Mouse (Mus musculus): ENCODE measurements around the gene Cish. TPM values are rescaled to one million over a fixed set of nuclear protein-coding genes. Genes with fewer than 3 reads are reported as not detected.

Gene Cish
- total and polyA plus RNA-seq, 2 experiments from 2014 or later = 4.0 to 11.2 TPM

DNA sequence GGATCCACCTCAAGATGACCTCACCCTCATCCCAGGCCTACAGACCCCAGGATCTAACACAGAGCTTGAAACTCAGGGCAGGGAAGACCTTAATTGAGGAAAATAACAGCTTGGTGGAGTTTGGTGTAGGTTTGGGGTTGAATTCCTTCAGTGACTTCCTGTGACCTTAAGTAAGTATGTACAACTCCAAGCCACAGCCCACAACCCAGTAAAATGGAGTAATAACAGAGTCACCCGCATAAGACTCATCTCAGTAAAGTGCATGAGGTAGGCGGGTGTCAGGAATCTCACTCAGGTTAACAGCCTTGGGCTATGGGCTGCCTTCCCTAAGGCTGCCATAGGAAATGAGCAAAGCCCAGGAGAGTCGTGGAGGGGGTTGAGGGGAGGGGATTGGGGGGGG is 31.1 kb upstream of the Cish start:
- no peaks in the 10 kb centered on the region for H3K9me3 ChIP-seq (ENCODE audit: low read length)
- no peak overlapping the region for H3K4me2 ChIP-seq (ENCODE audit: low read depth)
- 61% methylated on average over 3 of the region's 3 CpGs for WGBS
- DNase-seq (no peak), ATAC-seq (no peak)
- no peaks in the 10 kb centered on the region for H3K27me3 ChIP-seq (ENCODE audit: insufficient read depth, low read length)
- no peaks in the 10 kb centered on the region for H3K36me3 ChIP-seq (ENCODE audit: insufficient read depth)
- H3K9ac ChIP-seq = no peak overlapping the region
- TF ChIP-seq CTCF (IDR thresholded peaks at IDR 0.05; ENCODE audit: low read depth) = no peak
- H3K4me1 ChIP-seq (ENCODE audit: insufficient read depth) = peaks cover 13% of the 10 kb centered on the region
- no peak overlapping the region for H3K27ac ChIP-seq (ENCODE audit: low read depth, low read length)
- H3K4me3 ChIP-seq (ENCODE audit: low read depth, low read length) = no peak overlapping the region

DNA sequence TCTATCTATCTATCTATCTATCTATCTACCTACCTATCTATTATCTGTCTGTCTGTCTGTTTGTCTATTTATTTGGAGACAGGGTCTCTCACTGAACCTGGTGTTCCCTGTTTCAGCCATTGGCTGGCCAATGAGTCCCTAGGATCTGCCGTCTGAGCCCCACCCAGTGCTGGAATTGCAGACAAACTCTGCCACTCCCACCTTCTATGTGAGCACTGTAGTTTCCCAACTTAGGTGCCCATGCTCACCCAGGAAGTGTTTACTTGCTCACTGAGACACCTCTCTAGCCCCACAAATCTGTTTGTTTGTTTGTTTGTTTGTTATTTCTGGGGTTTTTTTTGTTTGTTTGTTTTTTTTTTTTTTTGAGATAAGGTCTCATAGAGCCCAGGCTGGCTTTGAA is 28.8 kb upstream of the Cish start:
- Histone ChIP-seq H3K4me1 (ENCODE audit: insufficient read depth) (no peaks in the 10 kb centered on the region), H3K9me3 (ENCODE audit: low read length) (no peaks in the 10 kb centered on the region), H3K27me3 (ENCODE audit: insufficient read depth, low read length) (no peaks in the 10 kb centered on the region), H3K36me3 (ENCODE audit: insufficient read depth) (no peaks in the 10 kb centered on the region), H3K27ac (ENCODE audit: low read depth, low read length) (no peak overlapping the region), H3K4me2 (ENCODE audit: low read depth) (no peak overlapping the region), H3K9ac (no peak overlapping the region), H3K4me3 (ENCODE audit: low read depth, low read length) (no peak overlapping the region)
- DNase-seq = no peak
- no peak for TF ChIP-seq CTCF (IDR thresholded peaks at IDR 0.05; ENCODE audit: low read depth)
- no peak for ATAC-seq
- 82% methylated on average over 1 of the region's 1 CpGs for WGBS

DNA sequence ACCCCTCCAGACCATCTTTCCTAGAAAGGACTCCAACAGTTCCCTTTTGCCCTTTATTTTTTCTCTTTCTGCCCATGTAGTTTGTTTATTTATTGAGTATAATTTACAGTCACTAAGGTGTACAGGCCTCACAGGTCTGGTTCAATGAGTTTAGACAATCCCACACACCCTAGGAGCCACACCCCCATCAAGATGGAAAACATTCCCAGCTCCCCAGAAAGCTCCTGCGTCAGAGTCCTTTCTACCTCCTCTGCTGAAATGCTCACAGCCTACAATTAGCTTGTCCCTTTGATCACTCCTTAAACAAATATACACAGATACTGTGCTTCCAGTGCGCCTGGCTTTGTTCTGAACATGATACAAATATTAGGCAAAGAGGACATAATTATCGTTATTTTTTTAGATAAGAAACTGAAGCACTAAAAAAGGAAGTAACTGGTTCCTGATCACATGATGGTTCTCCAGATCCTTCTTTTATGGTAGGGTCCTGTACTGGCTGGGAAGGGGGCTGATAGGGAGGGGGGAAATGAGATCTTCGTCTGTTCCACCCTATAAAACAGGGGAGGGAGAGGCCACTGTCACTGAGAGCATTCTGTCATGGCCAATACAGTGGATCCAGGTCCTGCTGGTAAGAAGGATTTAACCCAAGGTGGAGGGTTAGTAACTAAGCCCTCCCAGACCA is 28.0 kb upstream of the Cish start:
- Histone ChIP-seq H3K4me2 (ENCODE audit: low read depth) (no peak overlapping the region), H3K9ac (no peak overlapping the region), H3K27me3 (ENCODE audit: insufficient read depth, low read length) (no peaks in the 10 kb centered on the region), H3K4me1 (ENCODE audit: insufficient read depth) (no peaks in the 10 kb centered on the region), H3K4me3 (ENCODE audit: low read depth, low read length) (no peak overlapping the region), H3K27ac (ENCODE audit: low read depth, low read length) (no peak overlapping the region), H3K9me3 (ENCODE audit: low read length) (no peaks in the 10 kb centered on the region), H3K36me3 (ENCODE audit: insufficient read depth) (no peaks in the 10 kb centered on the region)
- WGBS = 58% methylated on average over 4 of the region's 4 CpGs
- DNase-seq (no peak), ATAC-seq (no peak)
- no peak for TF ChIP-seq CTCF (IDR thresholded peaks at IDR 0.05; ENCODE audit: low read depth)

DNA sequence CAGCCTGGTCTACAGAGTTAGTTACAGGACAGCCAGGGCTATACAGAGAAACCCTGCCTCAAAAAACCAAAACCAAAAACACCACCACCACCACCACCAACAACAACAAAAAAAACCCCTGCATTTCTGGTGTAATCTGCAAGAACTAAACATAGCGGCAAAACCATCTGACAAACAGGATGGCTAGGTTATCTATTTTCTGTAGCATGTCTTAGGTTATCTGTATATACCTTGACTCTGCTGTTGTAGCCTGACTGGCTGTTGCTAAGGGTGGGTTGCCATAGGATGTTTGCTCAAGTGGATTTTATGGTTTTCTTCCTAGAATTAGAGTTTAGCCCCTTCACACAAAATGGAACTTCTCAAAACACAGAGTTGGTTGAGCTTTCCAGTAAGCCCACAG is 26.1 kb upstream of the Cish start:
- 100% methylated on average over 1 of the region's 1 CpGs for WGBS
- Histone ChIP-seq H3K9me3 (ENCODE audit: low read length) (no peaks in the 10 kb centered on the region), H3K9ac (no peak overlapping the region), H3K36me3 (ENCODE audit: insufficient read depth) (no peaks in the 10 kb centered on the region), H3K27ac (ENCODE audit: low read depth, low read length) (no peak overlapping the region), H3K4me3 (ENCODE audit: low read depth, low read length) (no peak overlapping the region), H3K4me1 (ENCODE audit: insufficient read depth) (no peaks in the 10 kb centered on the region), H3K27me3 (ENCODE audit: insufficient read depth, low read length) (no peaks in the 10 kb centered on the region), H3K4me2 (ENCODE audit: low read depth) (no peak overlapping the region)
- DNase-seq = no peak
- no peak for ATAC-seq
- TF ChIP-seq CTCF (IDR thresholded peaks at IDR 0.05; ENCODE audit: low read depth) = no peak

DNA sequence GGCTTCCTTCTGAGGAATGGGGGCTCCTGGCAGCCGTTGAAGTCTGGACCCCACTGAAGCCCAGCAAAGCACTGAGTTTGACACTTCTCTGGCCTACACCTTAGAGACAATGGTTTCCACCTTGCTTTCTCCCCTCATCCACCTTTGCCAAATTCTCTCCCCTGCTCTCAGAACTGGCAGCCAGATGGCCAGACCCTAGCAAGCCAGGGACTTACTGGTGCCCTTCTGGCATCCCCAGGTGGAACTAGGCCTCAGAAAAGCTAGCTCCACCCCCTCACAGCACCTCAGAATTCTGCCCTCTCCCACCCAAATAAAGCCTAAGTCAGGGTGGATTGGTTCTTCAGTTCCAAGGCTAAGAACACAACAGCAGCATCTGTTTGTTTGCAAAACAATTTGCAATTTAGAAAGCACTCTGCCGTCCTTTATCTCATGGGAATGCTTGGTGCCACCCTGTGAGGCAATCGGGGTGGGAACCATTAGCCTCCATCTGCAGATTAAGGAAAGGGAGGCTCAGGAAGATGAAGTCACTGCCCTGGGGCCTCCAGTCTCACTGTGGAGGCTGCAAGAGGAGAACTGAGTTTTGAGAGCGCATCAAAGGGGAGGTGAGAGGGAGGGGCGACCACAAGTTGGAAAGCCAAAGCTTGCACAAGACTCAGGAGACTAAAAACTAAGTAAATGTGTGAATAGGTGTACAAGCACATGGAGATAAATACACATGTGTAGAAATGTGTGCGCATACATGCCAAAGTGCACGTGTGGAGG is 24.5 kb upstream of the Cish start:
- Histone ChIP-seq H3K27me3 (ENCODE audit: insufficient read depth, low read length) (no peaks in the 10 kb centered on the region), H3K4me2 (ENCODE audit: low read depth) (no peak overlapping the region), H3K9ac (no peak overlapping the region), H3K9me3 (ENCODE audit: low read length) (no peaks in the 10 kb centered on the region), H3K4me3 (ENCODE audit: low read depth, low read length) (no peak overlapping the region), H3K27ac (ENCODE audit: low read depth, low read length) (no peak overlapping the region), H3K4me1 (ENCODE audit: insufficient read depth) (no peaks in the 10 kb centered on the region), H3K36me3 (ENCODE audit: insufficient read depth) (no peaks in the 10 kb centered on the region)
- ATAC-seq (no peak), DNase-seq (no peak)
- WGBS = 80% methylated on average over 7 of the region's 7 CpGs
- TF ChIP-seq CTCF (IDR thresholded peaks at IDR 0.05; ENCODE audit: low read depth) = no peak

DNA sequence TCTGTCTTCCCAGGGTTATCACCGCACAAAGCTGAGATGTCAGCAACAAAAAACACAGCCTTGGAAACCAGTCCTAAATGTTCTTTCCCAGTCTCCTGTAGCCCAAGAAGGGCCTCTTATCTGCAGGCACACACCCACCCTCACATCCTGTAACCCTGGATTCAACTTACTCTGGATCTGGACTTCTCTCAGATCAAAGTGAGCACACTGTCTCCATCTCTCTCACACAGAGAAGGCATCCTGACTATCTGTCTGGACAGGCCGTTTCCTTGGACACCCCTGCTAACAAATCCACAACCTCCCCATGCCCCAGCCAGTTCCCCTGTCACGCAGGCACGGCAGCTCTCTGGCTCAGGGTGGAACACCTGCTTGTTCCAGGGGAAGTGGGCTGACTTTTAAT is 23.5 kb upstream of the Cish start:
- Histone ChIP-seq H3K9ac (no peak overlapping the region), H3K4me3 (ENCODE audit: low read depth, low read length) (no peak overlapping the region), H3K27me3 (ENCODE audit: insufficient read depth, low read length) (no peaks in the 10 kb centered on the region), H3K36me3 (ENCODE audit: insufficient read depth) (no peaks in the 10 kb centered on the region), H3K27ac (ENCODE audit: low read depth, low read length) (no peak overlapping the region), H3K4me2 (ENCODE audit: low read depth) (no peak overlapping the region), H3K9me3 (ENCODE audit: low read length) (no peaks in the 10 kb centered on the region), H3K4me1 (ENCODE audit: insufficient read depth) (no peaks in the 10 kb centered on the region)
- WGBS = 86% methylated on average over 4 of the region's 4 CpGs
- ATAC-seq (no peak), DNase-seq (no peak)
- no peak for TF ChIP-seq CTCF (IDR thresholded peaks at IDR 0.05; ENCODE audit: low read depth)

DNA sequence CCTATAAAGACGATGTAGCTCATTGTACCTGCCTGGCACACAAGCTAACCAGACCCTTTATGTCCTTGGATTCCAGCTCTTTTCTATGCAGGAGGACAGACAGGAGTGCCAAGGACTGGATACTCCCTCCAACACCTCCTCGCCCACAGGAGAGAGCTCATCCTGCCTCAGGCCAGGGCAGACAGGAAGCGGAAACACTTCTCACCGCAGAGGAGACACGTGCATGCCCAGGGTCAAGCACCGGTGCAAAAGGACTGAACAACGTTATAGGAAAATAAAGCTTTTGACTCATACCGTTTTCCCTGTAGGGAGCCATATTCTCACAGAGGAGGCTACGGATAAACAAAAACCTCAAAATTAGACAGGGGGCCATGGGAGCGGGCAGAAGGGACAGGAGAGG is 22.6 kb upstream of the Cish start:
- 76% methylated on average over 10 of the region's 10 CpGs for WGBS
- Histone ChIP-seq H3K27me3 (ENCODE audit: insufficient read depth, low read length) (no peaks in the 10 kb centered on the region), H3K4me3 (ENCODE audit: low read depth, low read length) (no peak overlapping the region), H3K27ac (ENCODE audit: low read depth, low read length) (no peak overlapping the region), H3K4me2 (ENCODE audit: low read depth) (no peak overlapping the region), H3K36me3 (ENCODE audit: insufficient read depth) (no peaks in the 10 kb centered on the region), H3K9me3 (ENCODE audit: low read length) (no peaks in the 10 kb centered on the region), H3K4me1 (ENCODE audit: insufficient read depth) (no peaks in the 10 kb centered on the region), H3K9ac (no peak overlapping the region)
- no peak for TF ChIP-seq CTCF (IDR thresholded peaks at IDR 0.05; ENCODE audit: low read depth)
- ATAC-seq (no peak), DNase-seq (no peak)
